Mouse (Mus musculus) forebrain, postnatal 0 days (tissue): Measurements from ENCODE around the gene B230118H07Rik. TPM values are rescaled to one million over a fixed set of nuclear protein-coding genes. Genes with fewer than 3 reads are reported as not detected.
A peak's percentile ranks its signal among the peaks of the same experiment; 100 is the strongest.
"Not testable (repeated sequence)": the region's sequence is repeated elsewhere in the genome, so short reads cannot be mapped to it uniquely, and the experiment has no call there.

Source experiments
- ATAC-seq: fragments of 200-750 bp; cut with Nextera tagmentation; 2 replicates; pipeline ENCODE4 v1.8.0; 2017; ENCODE audit warnings: mild to moderate bottlenecking, moderate library complexity
- DNase-seq: peaks from one replicate; pipeline ENCODE4 v3.0.0-alpha.2; 2015
- H3K27ac ChIP-seq: fragments of 300-500 bp; sonication (generic); 2 replicates; pipeline ENCODE4 v1.5.1; 2014; ENCODE audit warnings: low read depth, mild to moderate bottlenecking, antibody characterized with exemption, low read length, moderate library complexity, mixed read lengths
- H3K27me3 ChIP-seq: fragments of 300-500 bp; sonication (generic); 2 replicates; pipeline ENCODE4 v1.6.1; 2014; ENCODE audit warnings: mild to moderate bottlenecking, low read length, mixed read lengths; ENCODE audit not compliant: insufficient read depth
- H3K36me3 ChIP-seq: fragments of 300-500 bp; sonication (generic); 2 replicates; pipeline ENCODE4 v1.6.1; 2014; ENCODE audit warnings: mild to moderate bottlenecking, moderate library complexity; ENCODE audit not compliant: insufficient read depth
- H3K4me1 ChIP-seq: fragments of 300-500 bp; sonication (generic); 2 replicates; pipeline ENCODE4 v1.6.1; 2014; ENCODE audit warnings: antibody characterized with exemption; ENCODE audit not compliant: insufficient read depth
- H3K4me2 ChIP-seq: fragments of 300-500 bp; sonication (generic); 2 replicates; pipeline ENCODE4 v1.6.1; 2014; ENCODE audit warnings: low read depth, mild to moderate bottlenecking, moderate library complexity
- H3K4me3 ChIP-seq: fragments of 300-500 bp; sonication (generic); 2 replicates; pipeline ENCODE4 v1.5.1; 2014; ENCODE audit warnings: low read depth, low read length, mixed read lengths
- H3K9ac ChIP-seq: fragments of 300-500 bp; sonication (generic); 2 replicates; pipeline ENCODE4 v1.6.1; 2014; ENCODE audit warnings: mild to moderate bottlenecking
- H3K9me3 ChIP-seq: fragments of 300-500 bp; sonication (generic); 2 replicates; pipeline ENCODE4 v1.6.1; 2016; ENCODE audit warnings: low read length
- CTCF ChIP-seq: sonication (generic); IDR thresholded peaks from 2 replicates; pipeline ENCODE4 v1.5.1; 2016; ENCODE audit warnings: antibody characterized with exemption, control low read depth, low read depth
- WGBS: fragments of 180-500 bp; shearing (Covaris S2); extraction: QIAGEN DNeasy Blood & Tissue Kit; methylation state at CpG from one replicate; pipeline ENCODE4 v1.1.7; 2014; 5-methylcytosine and 5-hydroxymethylcytosine counted together
- polyA plus RNA-seq: library from polyadenylated mRNA; unstranded; fragments of >200 nt; fragmentation: Nextera tagmentation; extraction: Ambion mirVana; gene quantifications from 2 replicates; pipeline ENCODE4 v1.2.1, GENCODE M21; 2015
- total RNA-seq: library from RNA; depleted of rRNA; stranded (reverse); fragments of >200 nt; gene quantifications from 2 replicates; pipeline ENCODE4 v1.2.3, GENCODE M21; 2014

B230118H07Rik gene
- total and polyA plus RNA-seq, 2 experiments from 2014 or later = 29.5 to 52.0 TPM

GRCm38 (mm10) chr2:101550176-101550575 is 99.2 kb downstream of the B230118H07Rik start:
- ATAC-seq (no peak), DNase-seq (no peak)
- 91% methylated on average over 2 of the region's 2 CpGs for WGBS
- no peaks in the 10 kb centered on the region for H3K27me3 ChIP-seq
- no peak overlapping the region for H3K4me2 ChIP-seq
- no peak overlapping the region for H3K9ac ChIP-seq
- H3K9me3 ChIP-seq = no peaks in the 10 kb centered on the region
- no peak for TF ChIP-seq CTCF
- H3K4me1 ChIP-seq = no peaks in the 10 kb centered on the region
- H3K36me3 ChIP-seq = no peaks in the 10 kb centered on the region
- H3K27ac ChIP-seq = no peak overlapping the region
- H3K4me3 ChIP-seq = no peak overlapping the region

GRCm38 (mm10) chr2:101548866-101549265 is 100.5 kb downstream of the B230118H07Rik start:
- no peak overlapping the region for H3K4me2 ChIP-seq
- H3K36me3 ChIP-seq = no peaks in the 10 kb centered on the region
- no peak for TF ChIP-seq CTCF
- no peak overlapping the region for H3K4me3 ChIP-seq
- H3K27me3 ChIP-seq = no peaks in the 10 kb centered on the region
- DNase-seq = no peak
- no peaks in the 10 kb centered on the region for H3K9me3 ChIP-seq
- ATAC-seq = no peak
- 83% methylated on average over 6 of the region's 6 CpGs for WGBS
- no peak overlapping the region for H3K9ac ChIP-seq
- H3K27ac ChIP-seq = no peak overlapping the region
- H3K4me1 ChIP-seq = no peaks in the 10 kb centered on the region

GRCm38 (mm10) chr2:101545593-101545992 is 103.7 kb downstream of the B230118H07Rik start:
- 90% methylated on average over 2 of the region's 2 CpGs for WGBS
- TF ChIP-seq CTCF = no peak
- no peaks in the 10 kb centered on the region for H3K27me3 ChIP-seq
- no peaks in the 10 kb centered on the region for H3K4me1 ChIP-seq
- no peaks in the 10 kb centered on the region for H3K9me3 ChIP-seq
- no peak overlapping the region for H3K4me3 ChIP-seq
- H3K27ac ChIP-seq = no peak overlapping the region
- no peak for ATAC-seq
- H3K9ac ChIP-seq = no peak overlapping the region
- no peak for DNase-seq
- no peak overlapping the region for H3K4me2 ChIP-seq
- no peaks in the 10 kb centered on the region for H3K36me3 ChIP-seq

- 0 out of 2 replicates have a peak, but pooled peaks have one; percentile 13 for TF ChIP-seq CTCF
- Histone ChIP-seq H3K27me3 (no peaks in the 10 kb centered on the region), H3K27ac (no peak overlapping the region), H3K36me3 (no peaks in the 10 kb centered on the region), H3K4me1 (no peaks in the 10 kb centered on the region), H3K4me3 (no peak overlapping the region), H3K4me2 (no peak overlapping the region), H3K9ac (no peak overlapping the region), H3K9me3 (no peaks in the 10 kb centered on the region)
- no peak for ATAC-seq
- WGBS = 76% methylated on average over 8 of the region's 8 CpGs
- no peak for DNase-seq
Measured at GRCm38 (mm10) chr2:101543704-101544417, 105.5 kb downstream of the B230118H07Rik start.

- WGBS = 49% methylated on average over 6 of the region's 6 CpGs
- H3K4me2 ChIP-seq, H3K9me3 ChIP-seq, DNase-seq, H3K36me3 ChIP-seq, H3K4me1 ChIP-seq, H3K9ac ChIP-seq, ATAC-seq, H3K4me3 ChIP-seq, H3K27ac ChIP-seq, H3K27me3 ChIP-seq: not testable (repeated sequence)
Measured at GRCm38 (mm10) chr2:101536887-101537286, 112.4 kb downstream of the B230118H07Rik start.

- H3K9me3 ChIP-seq = no peaks in the 10 kb centered on the region
- no peaks in the 10 kb centered on the region for H3K27me3 ChIP-seq
- no peak overlapping the region for H3K4me2 ChIP-seq
- H3K27ac ChIP-seq = no peak overlapping the region
- WGBS = 20% methylated on average over 2 of the region's 2 CpGs
- H3K4me1 ChIP-seq = no peaks in the 10 kb centered on the region
- H3K36me3 ChIP-seq = no peaks in the 10 kb centered on the region
- no peak overlapping the region for H3K9ac ChIP-seq
- TF ChIP-seq CTCF = no peak
- no peak overlapping the region for H3K4me3 ChIP-seq
- DNase-seq (no peak), ATAC-seq (no peak)
Measured at GRCm38 (mm10) chr2:101533741-101534140, 115.6 kb downstream of the B230118H07Rik start.

- peak; percentile 67 for ATAC-seq
- TF ChIP-seq CTCF = peak; percentile 87
- WGBS = 69% methylated on average over 6 of the region's 6 CpGs
Measured at GRCm38 (mm10) chr2:101525503-101526381, 123.6 kb downstream of the B230118H07Rik start.

More at GRCm38 (mm10) chr2:101525503-101526381, 123.6 kb downstream of the B230118H07Rik start:
- no peak overlapping the region for H3K4me2 ChIP-seq
- no peaks in the 10 kb centered on the region for H3K9me3 ChIP-seq
- no peaks in the 10 kb centered on the region for H3K4me1 ChIP-seq
- H3K9ac ChIP-seq = no peak overlapping the region
- no peak overlapping the region for H3K27ac ChIP-seq
- peak; percentile 91 for DNase-seq
- H3K36me3 ChIP-seq = no peaks in the 10 kb centered on the region
- no peaks in the 10 kb centered on the region for H3K27me3 ChIP-seq
- H3K4me3 ChIP-seq = no peak overlapping the region
